Mouse (Mus musculus) stomach, postnatal 0 days (tissue): Measurements from ENCODE around the gene Slc25a40. TPM values are rescaled to one million over a fixed set of nuclear protein-coding genes. Genes with fewer than 3 reads are reported as not detected.

Experiments used
- ATAC-seq: fragments of 200-750 bp; cut with Nextera tagmentation; 2 replicates; pipeline ENCODE4 v1.8.0; 2017; ENCODE audit not compliant: low FRiP score, low TSS enrichment
- DNase-seq: peaks from one replicate; pipeline ENCODE4 v3.0.0-alpha.2; 2016; ENCODE audit warnings: low spot score
- H3K27ac ChIP-seq: fragments of 300-500 bp; sonication (generic); replicated peaks from 2 replicates; pipeline ENCODE4 v1.5.1; 2014; ENCODE audit warnings: mild to moderate bottlenecking, control low read depth
- H3K27me3 ChIP-seq: fragments of 300-500 bp; sonication (generic); 2 replicates; pipeline ENCODE4 v1.6.1; 2014; ENCODE audit warnings: low read length; ENCODE audit not compliant: control insufficient read depth, insufficient read depth
- H3K36me3 ChIP-seq: fragments of 300-500 bp; sonication (generic); 2 replicates; pipeline ENCODE4 v1.6.1; 2014; ENCODE audit warnings: low read length, mixed read lengths; ENCODE audit not compliant: control insufficient read depth, insufficient read depth
- H3K4me1 ChIP-seq: fragments of 300-500 bp; sonication (generic); replicated peaks from 2 replicates; pipeline ENCODE4 v1.6.1; 2014; ENCODE audit warnings: antibody characterized with exemption; ENCODE audit not compliant: control insufficient read depth, insufficient read depth
- H3K4me2 ChIP-seq: fragments of 300-500 bp; sonication (generic); replicated peaks from 2 replicates; pipeline ENCODE4 v1.6.1; 2014; ENCODE audit warnings: low read depth, mild to moderate bottlenecking, control low read depth, moderate library complexity
- H3K4me3 ChIP-seq: fragments of 300-500 bp; sonication (generic); 2 replicates; pipeline ENCODE4 v1.5.1; 2014; ENCODE audit warnings: low read depth, low read length, control low read depth
- H3K9ac ChIP-seq: fragments of 300-500 bp; sonication (generic); 2 replicates; pipeline ENCODE4 v1.6.1; 2014; ENCODE audit warnings: mild to moderate bottlenecking, low read length, control low read depth, mixed read lengths
- H3K9me3 ChIP-seq: fragments of 300-500 bp; sonication (generic); 2 replicates; pipeline ENCODE4 v1.6.1; 2016; ENCODE audit warnings: low read length; ENCODE audit not compliant: control insufficient read depth
- CTCF ChIP-seq: IDR thresholded peaks from 2 replicates; pipeline ENCODE4 v1.5.1; 2016; ENCODE audit warnings: antibody characterized with exemption, low read depth, mild to moderate bottlenecking, moderate library complexity
- EP300 ChIP-seq: optimal IDR thresholded peaks from 2 replicates; pipeline ENCODE3; 2016; ENCODE audit warnings: antibody characterized with exemption
- WGBS: fragments of 180-500 bp; shearing (Covaris S2); extraction: QIAGEN DNeasy Blood & Tissue Kit; methylation state at CpG from one replicate; pipeline ENCODE4 v1.1.7; 2014; 5-methylcytosine and 5-hydroxymethylcytosine counted together
- polyA plus RNA-seq: library from polyadenylated mRNA; unstranded; fragments of >200 nt; fragmentation: Nextera tagmentation; extraction: Ambion mirVana; gene quantifications from 2 replicates; pipeline ENCODE4 v1.2.1, GENCODE M21; 2015

Gene Slc25a40
- polyA plus RNA-seq, 1 experiment from 2014 or later = 6.5 TPM

GRCm38 (mm10) chr5:8487989-8488700, 65.5 kb downstream of the Slc25a40 start:
- DNase-seq (no peak), ATAC-seq (no peak)
- Histone ChIP-seq H3K36me3 (no peaks in the 10 kb centered on the region), H3K4me1 (no peaks in the 10 kb centered on the region), H3K9ac (no peak overlapping the region), H3K9me3 (no peaks in the 10 kb centered on the region), H3K4me3 (no peak overlapping the region), H3K27me3 (no peaks in the 10 kb centered on the region), H3K27ac (no peak overlapping the region), H3K4me2 (no peak overlapping the region)
- WGBS = 80% methylated on average over 4 of the region's 4 CpGs
- TF ChIP-seq EP300 (no peak), CTCF (no peak)

GRCm38 (mm10) chr5:8488701-8489297, 66.1 kb downstream of the Slc25a40 start:
- ATAC-seq (no peak), DNase-seq (no peak)
- Histone ChIP-seq H3K27ac (no peak overlapping the region), H3K4me1 (no peaks in the 10 kb centered on the region), H3K9ac (no peak overlapping the region), H3K4me3 (no peak overlapping the region), H3K4me2 (no peak overlapping the region), H3K36me3 (no peaks in the 10 kb centered on the region), H3K27me3 (no peaks in the 10 kb centered on the region), H3K9me3 (no peaks in the 10 kb centered on the region)
- WGBS = 92% methylated on average over 2 of the region's 2 CpGs
- no peak for TF ChIP-seq EP300

- Histone ChIP-seq H3K4me1 (no peaks in the 10 kb centered on the region), H3K9ac (no peak overlapping the region), H3K9me3 (no peaks in the 10 kb centered on the region), H3K27me3 (no peaks in the 10 kb centered on the region), H3K4me3 (no peak overlapping the region), H3K27ac (no peak overlapping the region), H3K4me2 (no peak overlapping the region), H3K36me3 (no peaks in the 10 kb centered on the region)
- DNase-seq (no peak), ATAC-seq (no peak; the same call in 1 of the 2 replicates)
- WGBS = 37% methylated on average over 6 of the region's 6 CpGs
- peak; percentile 76 for TF ChIP-seq CTCF
- no peak for TF ChIP-seq EP300
These were observed 66.9 kb downstream of the Slc25a40 start for GRCm38 (mm10) chr5:8489471-8490110.

- no peak overlapping the region for H3K4me2 ChIP-seq
- H3K4me3 ChIP-seq = no peak overlapping the region
- H3K9ac ChIP-seq = no peak overlapping the region
- H3K9me3 ChIP-seq = no peaks in the 10 kb centered on the region
- H3K36me3 ChIP-seq = no peaks in the 10 kb centered on the region
- DNase-seq (no peak), ATAC-seq (no peak)
- no peak overlapping the region for H3K27ac ChIP-seq
- H3K4me1 ChIP-seq = no peaks in the 10 kb centered on the region
- H3K27me3 ChIP-seq = no peaks in the 10 kb centered on the region
- TF ChIP-seq CTCF = no peak
- TF ChIP-seq EP300 = no peak
- 73% methylated on average over 4 of the region's 4 CpGs for WGBS
These were observed 69.1 kb downstream of the Slc25a40 start for GRCm38 (mm10) chr5:8491778-8492177.

Other genes starting within 250 kb of the Slc25a40 start
- 2.5 and 2.6 TPM in 2 replicates for gene Adam22, start 54.7 kb upstream of the Slc25a40 start, polyA plus RNA-seq
- 9.5 and 10.6 TPM in 2 replicates for gene Dbf4, start 134 bp upstream of the Slc25a40 start, polyA plus RNA-seq
- 0.93 TPM in 2 replicates for gene Rundc3b, start 200.1 kb downstream of the Slc25a40 start, polyA plus RNA-seq
- 0.85 and 1.8 TPM in 2 replicates for gene Abcb1a, start 237.2 kb downstream of the Slc25a40 start, polyA plus RNA-seq